In the genomic region with DNA sequence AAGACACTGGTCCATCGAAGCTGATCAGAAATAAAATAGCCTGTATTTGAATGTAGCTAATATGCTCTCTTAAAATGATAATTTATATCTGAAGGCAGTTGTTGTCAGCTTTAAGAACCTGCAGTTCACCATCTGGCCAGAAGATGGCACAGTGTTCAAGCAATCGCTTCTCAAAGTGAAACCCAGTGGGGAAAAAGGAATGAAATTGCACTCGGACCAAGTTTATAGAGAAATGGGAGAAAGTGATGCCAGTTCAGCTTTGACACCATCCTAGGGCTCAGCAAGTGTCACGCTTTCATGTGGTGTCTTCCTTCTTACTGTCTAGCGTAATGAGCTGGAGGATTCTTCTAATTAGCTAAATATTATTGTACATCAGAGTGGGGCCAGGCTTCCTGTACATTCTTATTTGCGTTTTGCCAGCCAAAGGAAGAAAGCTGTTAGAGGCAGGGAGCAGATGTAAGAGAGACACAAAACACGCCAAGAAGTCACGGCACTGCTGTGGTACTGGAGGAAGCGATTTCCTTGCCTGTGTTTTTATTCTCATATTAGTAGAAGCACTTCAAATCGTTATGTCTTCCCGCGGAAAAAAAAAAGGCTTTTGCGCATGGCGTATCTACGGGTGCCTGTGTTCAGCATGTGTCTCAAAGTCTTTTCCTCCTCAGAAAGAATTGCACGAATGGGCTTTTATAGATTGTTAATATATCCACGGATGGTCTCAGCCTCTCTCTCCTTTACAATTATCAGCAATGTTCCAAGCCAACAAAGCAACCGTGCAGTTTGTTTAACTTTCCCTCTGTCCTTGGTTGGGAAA, we compare ENCODE assay signal across 8 mouse cellular contexts.
A peak's percentile ranks its signal among the peaks of the same experiment; 100 is the strongest.
DNase-seq lines count a peak whose midpoint lies in the region; ATAC-seq and TF ChIP-seq lines count a peak whose summit lies in the region.

No protein-coding gene starts in this region.

- no peaks in the 10 kb centered on the region for H3K4me1 ChIP-seq in G1E (ENCODE audit: insufficient read depth, low read depth, low read length)
- no peaks in the 10 kb centered on the region for H3K4me1 ChIP-seq in forebrain, postnatal 0 days (ENCODE audit: insufficient read depth)
- no peaks in the 10 kb centered on the region for H3K4me1 ChIP-seq in lung, adult 2 months (ENCODE audit: control insufficient read depth, insufficient read depth, low read length)
- peaks cover 6% of the 10 kb centered on the region; the same call in 1 of the 2 replicates for H3K4me1 ChIP-seq in neural tube, embryonic 15.5 days

- ATAC-seq in G1E (ENCODE audit: extremely low read depth, insufficient number of reproducible peaks, low FRiP score, poor library complexity, severe bottlenecking): no peak
- ATAC-seq in forebrain, postnatal 0 days: peak; percentile 45; the same call in 1 of the 2 replicates
- no peak for ATAC-seq in neural tube, embryonic 15.5 days (ENCODE audit: low FRiP score)

- H3K9ac ChIP-seq in forebrain, postnatal 0 days: no peak overlapping the region
- H3K9ac ChIP-seq in neural tube, embryonic 15.5 days (replicated peaks): no peak overlapping the region

- H3K9me3 ChIP-seq in G1E (replicated peaks): peaks cover 22% of the 10 kb centered on the region
- no peaks in the 10 kb centered on the region for H3K9me3 ChIP-seq in forebrain, postnatal 0 days (ENCODE audit: low read length)
- H3K9me3 ChIP-seq in neural tube, embryonic 15.5 days (replicated peaks): no peaks in the 10 kb centered on the region

- H3K4me3 ChIP-seq in G1E (ENCODE audit: low read depth, low read length): no peak overlapping the region
- peak overlapping the region; percentile 6 for H3K4me3 ChIP-seq in forebrain, postnatal 0 days (ENCODE audit: low read depth, low read length)
- H3K4me3 ChIP-seq in layer of hippocampus, adult 2 months: peak overlapping the region; percentile 58
- H3K4me3 ChIP-seq in lung, adult 2 months (replicated peaks; ENCODE audit: extremely low read depth, low read depth, low read length): peak overlapping the region; percentile 68
- 0 out of 2 replicates have a peak overlapping the region, but pooled peaks have one; percentile 13 for H3K4me3 ChIP-seq in neural tube, embryonic 15.5 days (replicated peaks)

- 0 out of 2 replicates have a peak, but pooled peaks have one; percentile 17 for TF ChIP-seq CTCF in G1E (IDR thresholded peaks at IDR 0.05; ENCODE audit: low read depth, low read length)
- TF ChIP-seq CTCF in forebrain, postnatal 0 days (IDR thresholded peaks at IDR 0.05; ENCODE audit: low read depth): peak; percentile 91
- peak; percentile 99 for TF ChIP-seq CTCF in layer of hippocampus, adult 2 months (conservative IDR thresholded peaks at IDR 0.05)
- 0 out of 2 replicates have a peak, but pooled peaks have one; percentile 19 for TF ChIP-seq CTCF in lung, adult 2 months (IDR thresholded peaks at IDR 0.05; ENCODE audit: insufficient read depth, low read length)

- no peak for DNase-seq in G1E (ENCODE audit: low spot score)
- peak; percentile 47 for DNase-seq in cerebellum, adult 11 months
- DNase-seq in forebrain, postnatal 0 days: peak; percentile 92
- peak; percentile 85 for DNase-seq in heart, postnatal 4 days
- peak; percentile 74 to 88 for DNase-seq in layer of hippocampus, adult 2 months (ENCODE audit: low spot score in 2 of 2)
- peak; percentile 77 for DNase-seq in lung, adult 2 months
- peak; percentile 84 for DNase-seq in testis, postnatal 10 days (ENCODE audit: low spot score)

- peak overlapping the region; percentile 38 for H3K4me2 ChIP-seq in forebrain, postnatal 0 days (ENCODE audit: low read depth)
- peak overlapping the region; percentile 43 for H3K4me2 ChIP-seq in neural tube, embryonic 15.5 days

- no peak for TF ChIP-seq POLR2A in lung, adult 2 months (IDR thresholded peaks at IDR 0.05; ENCODE audit: borderline replicate concordance, extremely low read depth, low read depth, low read length)

- 24% methylated on average over 18 of the region's 18 CpGs for WGBS in forebrain, postnatal 0 days
- 20% methylated on average over 18 of the region's 18 CpGs for WGBS in lung, adult 2 months
- 50% methylated on average over 18 of the region's 18 CpGs for WGBS in neural tube, embryonic 15.5 days

- H3K36me3 ChIP-seq in G1E (replicated peaks): no peaks in the 10 kb centered on the region
- no peaks in the 10 kb centered on the region for H3K36me3 ChIP-seq in forebrain, postnatal 0 days (ENCODE audit: insufficient read depth)
- no peaks in the 10 kb centered on the region for H3K36me3 ChIP-seq in neural tube, embryonic 15.5 days

- H3K27ac ChIP-seq in forebrain, postnatal 0 days (ENCODE audit: low read depth, low read length): no peak overlapping the region
- peak overlapping the region; percentile 56 for H3K27ac ChIP-seq in layer of hippocampus, adult 2 months
- H3K27ac ChIP-seq in neural tube, embryonic 15.5 days (replicated peaks): 0 out of 2 replicates have a peak overlapping the region, but pooled peaks have one; percentile 5

- no peaks in the 10 kb centered on the region for H3K27me3 ChIP-seq in G1E (ENCODE audit: insufficient read depth, low read length)
- H3K27me3 ChIP-seq in forebrain, postnatal 0 days (ENCODE audit: insufficient read depth, low read length): no peaks in the 10 kb centered on the region
- 0 out of 2 replicates have a peak, but pooled peaks cover 3% of the 10 kb centered on the region for H3K27me3 ChIP-seq in neural tube, embryonic 15.5 days (replicated peaks)

Comparison
In these comparisons a context has a peak if more than half of its experiments do, and no peak if none do; other contexts are left out.
1. CTCF ChIP-seq: peak in every context shown above with its lines; median percentile 99 in layer of hippocampus, adult 2 months; 91 in forebrain, postnatal 0 days; 19 in lung, adult 2 months; 17 in G1E.